Mouse (Mus musculus) left cerebral cortex, postnatal 10 days (tissue): Measurements from ENCODE around the gene Pbx2. TPM values are rescaled to one million over a fixed set of nuclear protein-coding genes. Genes with fewer than 3 reads are reported as not detected.

Source experiments
- DNase-seq, 2 experiments: peaks; one replicate each; pipeline ENCODE4 v3.0.0; 2021 to 2022; ENCODE audit warnings: low spot score in 2 of 2, mixed read lengths in 1 of 2; ENCODE audit errors: extremely low spot score in 1 of 2
- intact Hi-C: fragments of 180-260 bp; cut with DNase I; formaldehyde crosslinking; loops from one replicate; pipeline ENCODE4 v1.15.1; 2025
- total RNA-seq, 2 experiments: library from RNA; stranded (reverse); gene quantifications; 2 replicates each; pipeline ENCODE4 v1.2.3; 2021

Gene Pbx2
- total RNA-seq, 2 experiments from 2014 or later: 40.3 to 40.9 TPM

DNA sequence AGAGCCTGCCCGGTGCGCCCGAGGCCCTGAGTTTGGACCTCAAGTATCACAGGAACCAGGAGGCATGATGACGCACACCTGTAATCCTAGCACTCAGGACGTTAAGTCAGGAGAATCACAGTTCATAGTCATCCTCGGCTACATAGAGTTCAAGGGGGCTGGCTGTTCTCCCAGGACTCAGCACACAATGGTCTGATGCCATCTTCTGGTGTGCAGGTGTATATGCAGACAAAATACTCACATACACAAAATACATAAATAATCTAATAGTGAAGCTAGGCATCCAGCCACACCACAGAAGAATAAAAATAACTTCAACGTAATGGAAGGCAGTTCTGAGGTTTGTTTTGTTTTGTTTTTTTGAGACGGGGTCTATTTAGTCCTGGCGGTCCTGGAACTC is 32.1 kb downstream of the Pbx2 start:
- no peak for DNase-seq
- intact Hi-C loops: no loop called here

DNA sequence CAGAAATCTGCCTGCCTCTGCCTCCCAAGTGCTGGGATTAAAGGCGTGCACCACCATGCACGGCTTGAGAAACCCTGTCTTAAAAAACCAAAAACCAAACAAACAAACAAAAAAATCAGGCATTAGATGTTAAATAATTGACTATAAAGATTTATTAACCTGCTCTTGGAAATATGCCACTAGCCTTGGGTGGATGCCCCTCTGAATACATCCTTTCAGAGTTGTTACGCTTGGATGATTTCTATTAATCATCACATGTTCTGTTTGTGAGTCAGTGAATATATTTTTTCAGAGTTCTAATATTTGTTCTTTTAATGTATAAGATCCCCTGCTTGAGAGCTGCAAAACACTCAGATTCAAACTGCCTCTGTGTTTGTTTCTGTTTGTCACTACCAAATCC is 33.9 kb downstream of the Pbx2 start:
- intact Hi-C loops: no loop called here
- DNase-seq: no peak

- intact Hi-C loops: no loop called here
- DNase-seq: no peak
Observed at GRCm38 (mm10) chr17:34626062-34626772, 35.2 kb downstream of the Pbx2 start.

GRCm38 (mm10) chr17:34626773-34627092 is 35.7 kb downstream of the Pbx2 start:
- no peak for DNase-seq
- intact Hi-C loops: no loop called here

- intact Hi-C loops: no loop called here
Observed at GRCm38 (mm10) chr17:34627093-34627942, 36.3 kb downstream of the Pbx2 start.

DNA sequence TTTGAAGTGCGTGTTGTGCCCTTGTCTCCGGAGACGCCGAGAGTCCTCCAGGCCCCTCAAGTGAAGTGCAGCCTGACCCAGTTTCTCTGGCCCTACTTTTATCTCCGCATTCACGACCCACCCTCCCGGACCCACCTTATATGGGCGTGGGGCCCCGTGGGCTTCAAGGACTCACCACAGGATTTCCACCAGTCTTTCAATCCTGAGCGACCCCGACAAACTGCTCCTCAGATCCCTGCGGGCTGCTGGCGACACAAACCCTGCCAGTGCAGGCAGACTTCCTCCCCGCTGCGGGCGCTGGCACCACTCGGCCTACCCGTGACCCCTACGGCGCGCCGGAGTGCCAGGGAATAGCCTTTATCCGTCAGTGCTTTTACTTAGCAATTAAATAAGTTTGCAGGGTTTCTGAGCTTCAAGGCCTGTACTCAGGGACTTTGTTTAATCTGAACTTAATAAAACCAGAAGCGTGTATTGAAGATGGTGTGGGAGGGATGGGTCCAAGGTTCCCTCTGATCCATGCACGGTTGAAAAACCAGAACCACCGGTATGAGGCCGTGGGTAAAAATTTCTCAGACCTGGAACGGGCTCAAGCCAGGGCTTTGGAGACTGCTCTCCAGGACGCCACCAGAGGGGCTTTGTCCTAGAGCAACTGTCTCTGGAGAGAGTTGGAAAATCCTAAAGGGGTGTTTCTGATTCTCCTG is 37.0 kb downstream of the Pbx2 start, which contains the start of gene Ppt2:
Ppt2 (minus strand) TSS at position 568 of the 701 bp plus-strand sequence.
- intact Hi-C loops: no loop called here
- DNase-seq: peak in 1 of 2 experiments; percentile 73

More at GRCm38 (mm10) chr17:34627093-34627942, 36.3 kb downstream of the Pbx2 start:
- DNase-seq: peak; percentile 82 to 95

- DNase-seq: no peak
- intact Hi-C loops: no loop called here
Observed at GRCm38 (mm10) chr17:34628644-34628967, 37.5 kb downstream of the Pbx2 start.

GRCm38 (mm10) chr17:34629221-34629751 is 38.2 kb downstream of the Pbx2 start, which contains the start of gene Prrt1:
Gene Prrt1 (plus strand): TSS chr17:34629533.
- intact Hi-C loops: no loop called here
- peak in 1 of 2 experiments; percentile 69 for DNase-seq

- intact Hi-C loops: no loop called here
- no peak for DNase-seq
Observed at GRCm38 (mm10) chr17:34629796-34630603, 38.9 kb downstream of the Pbx2 start.

- intact Hi-C loops: no loop called here
- peak in 1 of 2 experiments; percentile 76 for DNase-seq
Observed at GRCm38 (mm10) chr17:34630761-34631301, 39.8 kb downstream of the Pbx2 start.

GRCm38 (mm10) chr17:34631647-34632046 is 40.6 kb downstream of the Pbx2 start:
- intact Hi-C loops: no loop called here
- no peak for DNase-seq

GRCm38 (mm10) chr17:34632261-34632691 is 41.2 kb downstream of the Pbx2 start:
- intact Hi-C loops: no loop called here
- peak; percentile 72 to 87 for DNase-seq

DNA sequence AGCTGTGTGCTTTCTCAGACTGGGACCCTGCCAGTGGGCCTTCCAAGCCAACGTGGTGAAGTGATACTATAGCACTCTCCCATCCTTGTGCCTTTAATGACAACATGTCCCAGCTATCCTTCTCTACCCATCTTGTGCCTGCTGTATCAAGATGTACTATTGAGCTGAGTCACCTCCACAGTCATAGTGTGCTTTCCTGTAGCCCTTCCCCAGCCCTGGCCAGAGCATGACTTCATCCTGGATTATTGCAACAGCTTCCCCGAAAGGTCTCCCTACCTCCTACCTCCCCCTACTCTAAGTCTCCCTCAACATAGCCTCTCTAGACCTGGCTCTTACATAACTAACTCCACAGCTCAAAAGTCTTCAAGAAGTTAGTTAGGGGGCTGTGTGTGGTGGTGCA is 44.6 kb downstream of the Pbx2 start:
- no peak for DNase-seq
- intact Hi-C loops: no loop called here

DNA sequence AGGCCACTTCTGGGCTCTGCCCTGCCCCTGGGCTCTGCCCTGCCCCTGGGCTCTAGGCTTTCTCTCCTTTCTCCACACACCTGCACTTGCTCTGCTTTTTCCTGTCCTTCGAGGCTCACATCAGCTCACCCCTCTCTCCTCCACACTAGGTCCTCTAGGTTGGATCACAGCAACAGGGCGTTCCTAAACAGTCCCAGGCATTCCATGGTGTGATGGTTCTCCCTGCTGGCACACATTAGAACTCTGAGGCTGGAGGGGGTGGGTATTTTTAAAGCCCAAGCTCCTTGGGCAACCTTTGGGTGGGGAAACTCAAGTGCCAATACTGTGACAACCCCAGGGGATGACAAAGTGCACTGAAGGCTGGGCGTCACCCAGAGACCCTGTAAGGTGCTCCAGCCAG is 46.4 kb downstream of the Pbx2 start:
- DNase-seq: no peak
- intact Hi-C loops: no loop called here

DNA sequence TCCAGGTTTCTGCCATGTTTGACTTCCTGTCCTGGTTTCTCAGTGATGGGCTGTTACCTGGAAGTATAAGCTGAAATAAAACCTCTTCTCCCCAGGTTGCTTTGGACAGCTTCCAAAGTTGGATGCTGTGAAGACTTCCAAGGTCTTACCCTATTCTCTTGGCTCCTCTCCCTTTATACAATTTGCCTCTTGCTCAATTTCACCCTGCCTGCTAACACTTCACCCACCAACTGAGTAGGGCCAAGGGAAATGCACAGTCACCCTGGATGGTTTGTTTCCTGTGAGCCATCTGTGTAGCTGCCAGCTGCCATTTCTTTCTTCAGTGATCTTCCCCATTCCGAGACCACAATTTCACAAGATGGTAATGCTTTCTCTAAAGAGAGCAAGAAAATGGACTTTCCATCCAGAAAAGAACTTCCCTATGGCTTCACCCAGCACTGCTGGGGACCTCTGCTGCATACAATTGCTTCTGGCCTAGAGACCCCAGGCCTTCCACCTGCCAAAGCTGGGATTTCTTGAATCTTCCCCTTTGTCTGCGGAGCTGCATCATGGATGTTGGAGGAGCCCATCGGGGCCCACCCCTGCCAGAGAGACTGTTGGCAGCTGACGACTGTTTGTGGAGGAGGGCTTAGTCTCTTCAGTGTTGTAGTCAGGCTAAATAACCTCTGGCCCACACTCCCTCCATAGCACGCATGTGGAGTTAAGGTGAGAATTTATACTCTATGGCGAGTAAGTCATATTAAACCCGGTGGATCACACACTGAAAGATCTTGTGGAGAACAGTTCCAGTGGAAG is 48.6 kb downstream of the Pbx2 start:
- intact Hi-C loops: no loop called here
- DNase-seq: peak in 1 of 2 experiments; percentile 18

DNA sequence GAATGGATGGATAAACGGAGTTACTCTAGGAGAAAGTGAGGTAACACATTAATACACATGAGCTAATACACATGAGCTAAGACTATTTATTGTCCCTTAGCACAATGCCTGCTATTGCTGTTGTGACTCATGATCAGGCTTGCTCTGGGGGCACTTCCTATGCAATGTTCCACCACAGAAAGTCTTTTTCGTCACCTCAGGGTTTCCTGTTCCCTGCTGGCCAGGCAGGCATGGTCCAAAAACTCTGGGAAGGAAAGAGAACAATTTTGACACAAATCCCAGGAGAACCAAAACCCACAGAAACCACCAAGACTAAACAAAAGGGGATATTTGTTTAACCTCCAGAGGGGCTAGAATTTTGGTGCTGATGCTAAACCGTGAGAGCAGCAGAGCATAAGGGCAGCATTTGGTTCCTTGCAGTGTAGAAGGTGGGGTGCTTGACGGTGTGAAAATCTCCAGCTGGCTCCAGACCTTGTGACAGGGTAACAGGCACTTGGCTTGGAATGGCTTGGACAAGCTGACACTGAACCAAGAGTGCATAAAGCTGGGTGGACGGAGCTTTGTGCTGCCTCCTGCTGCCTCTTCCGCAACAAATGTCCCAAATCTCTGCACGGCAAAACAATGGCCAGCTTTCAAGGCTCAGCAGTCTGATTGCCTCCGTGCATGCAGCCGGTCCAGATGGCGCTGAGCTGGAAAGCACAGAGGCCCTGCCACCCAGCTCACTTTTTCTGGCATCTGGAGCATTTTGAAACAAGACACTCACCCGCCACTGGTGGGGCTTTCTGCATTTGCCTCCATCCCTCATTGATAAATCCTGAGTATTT is 49.9 kb downstream of the Pbx2 start:
- peak in 1 of 2 experiments; percentile 42 for DNase-seq
- intact Hi-C loops: no loop called here

DNA sequence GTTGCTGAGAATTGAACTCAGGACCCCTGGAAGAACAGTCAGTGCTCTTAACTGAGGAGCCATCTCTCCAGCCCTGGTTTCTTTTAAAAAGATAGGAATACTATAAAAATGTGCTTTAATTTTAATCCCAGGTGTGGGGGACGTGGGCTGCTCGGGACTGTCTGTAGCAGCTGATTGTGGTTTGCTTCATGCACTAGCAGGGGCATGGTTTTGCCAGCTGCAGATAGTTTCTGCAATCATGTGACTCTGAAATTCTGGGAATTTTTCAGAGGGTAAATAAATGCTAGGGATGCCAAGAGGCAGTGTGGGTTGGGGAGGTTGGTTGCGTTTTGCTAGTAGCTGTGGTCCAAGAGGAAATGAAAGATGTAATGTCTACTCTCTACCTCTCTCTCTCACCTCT is 50.9 kb downstream of the Pbx2 start:
- no peak for DNase-seq
- intact Hi-C loops: no loop called here
